Mouse (Mus musculus) mouse trophoblast stem cell (cell line): Measurements from ENCODE around the gene Armh4.

Source experiments
- in situ Hi-C, 2 experiments: fragments of 300-500 bp; cut with MseI, MboI; formaldehyde crosslinking; loops; 2 replicates in 1 of 2; 3 replicates in 1 of 2; pipeline ENCODE4 v1.15.1; 2025

The Armh4 gene

DNA sequence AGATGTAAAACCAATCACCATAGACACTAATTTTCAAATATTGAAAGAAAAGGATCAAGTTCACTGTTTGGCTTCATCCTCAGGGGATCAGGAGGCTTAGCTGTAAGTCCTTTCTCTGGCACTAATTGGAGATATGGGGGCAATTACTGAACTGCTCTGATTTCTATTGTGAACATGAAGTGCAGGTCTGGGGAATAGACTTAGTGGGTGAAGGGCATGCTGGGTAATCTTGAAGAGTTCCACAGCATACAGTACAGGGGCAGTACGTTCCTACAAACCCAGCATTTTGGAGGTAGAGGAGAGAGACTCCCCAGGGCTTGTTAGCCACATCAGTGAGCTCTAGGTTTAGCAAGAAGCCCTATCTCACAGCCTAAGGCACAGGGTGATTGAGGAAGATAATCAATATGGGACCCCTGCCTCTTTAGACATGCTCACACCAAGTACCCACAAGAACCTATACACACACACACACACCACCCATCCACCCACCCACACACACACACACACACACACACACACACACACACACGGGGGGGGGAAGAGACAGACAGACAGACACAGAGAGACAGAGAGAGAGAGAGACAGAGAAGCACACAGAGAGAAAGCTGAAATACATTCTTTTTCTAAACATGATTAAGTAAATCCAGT lies 44.6 kb downstream of the Armh4 start:
- in situ Hi-C loops, result loop anchor here (25.0 kb wide), 1 partner anchor 501 kb away; the partner anchor contains the start of gene ccdc198 (in 2 of the 2)

DNA sequence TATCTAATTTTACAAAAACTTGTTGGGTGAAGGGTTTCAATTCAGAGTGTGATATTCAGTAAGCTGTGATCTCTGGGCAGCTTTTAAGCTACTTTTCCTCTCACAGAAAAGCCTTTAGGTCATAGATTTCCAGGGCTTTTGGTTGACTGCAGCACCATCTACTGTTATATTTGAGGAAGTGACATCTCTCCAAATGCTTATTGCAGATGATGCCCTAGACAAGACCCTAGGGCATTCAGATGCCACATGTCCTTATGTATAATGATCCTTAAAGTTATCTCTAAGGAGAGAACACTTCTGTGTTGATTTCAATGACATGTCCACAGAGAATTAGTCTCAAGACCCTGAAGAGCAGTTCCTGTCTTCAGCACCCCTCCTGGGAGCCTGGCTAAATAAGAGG lies 49.2 kb downstream of the Armh4 start:
- in situ Hi-C loops, result loop anchor here (25.0 kb wide), 1 partner anchor 497 kb away; the partner anchor contains the start of gene ccdc198 (in 2 of the 2)

DNA sequence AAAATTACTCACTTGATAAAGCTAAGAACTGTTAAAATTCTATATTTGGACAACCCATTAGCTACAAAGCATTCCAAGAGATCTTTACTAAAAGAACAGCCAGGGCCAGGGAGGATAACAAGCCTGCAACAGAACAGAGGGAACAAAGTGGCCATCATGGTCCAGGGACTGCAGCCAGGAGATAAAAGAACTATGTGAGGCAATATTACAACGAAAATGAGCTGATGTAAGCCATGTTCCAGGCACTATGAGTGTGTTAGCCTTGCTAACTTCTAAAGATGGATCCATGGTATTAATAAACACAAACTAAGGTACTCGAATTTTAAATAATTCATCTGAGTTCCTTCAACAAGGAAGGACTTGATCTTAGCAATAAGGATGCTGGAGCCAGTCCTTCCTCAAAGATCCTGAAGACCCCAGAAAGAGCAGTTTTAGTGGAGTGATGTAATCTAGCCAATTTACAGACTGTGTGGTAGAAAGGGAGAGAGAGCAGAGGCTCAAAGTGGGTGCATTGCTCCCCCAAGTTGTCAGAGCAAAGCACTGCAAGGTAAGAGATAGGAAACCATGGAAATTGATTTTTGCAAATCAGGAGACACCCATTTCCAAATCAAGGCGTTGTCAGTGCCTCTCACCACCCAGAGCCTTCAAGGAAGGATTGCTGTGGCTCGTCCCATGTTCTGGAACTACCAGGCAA lies 59.7 kb downstream of the Armh4 start:
- in situ Hi-C loops, result no loop called here

DNA sequence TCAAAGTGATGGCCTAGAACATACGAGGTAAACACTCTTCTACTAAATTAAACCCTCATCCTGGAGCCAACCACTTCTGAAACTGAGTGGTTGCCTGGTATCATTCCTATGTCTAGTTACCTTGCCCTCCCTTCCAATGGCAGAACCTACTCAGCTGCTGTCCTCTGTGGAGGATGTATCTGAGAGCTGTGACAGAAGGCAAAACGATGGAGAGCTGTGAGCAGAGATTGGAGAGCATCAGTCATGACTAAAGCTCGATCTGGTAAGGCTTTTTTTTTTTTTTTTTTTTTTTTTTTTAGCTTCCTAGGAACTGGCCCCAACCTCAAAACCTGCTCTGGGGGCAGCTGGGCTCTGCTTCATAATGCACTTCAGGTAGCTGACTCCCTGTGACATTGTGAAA lies 60.4 kb downstream of the Armh4 start:
- in situ Hi-C loops, result no loop called here

- in situ Hi-C loops, result no loop called here
Observed at GRCm38 (mm10) chr14:49721281-49721680, 61.9 kb downstream of the Armh4 start.

DNA sequence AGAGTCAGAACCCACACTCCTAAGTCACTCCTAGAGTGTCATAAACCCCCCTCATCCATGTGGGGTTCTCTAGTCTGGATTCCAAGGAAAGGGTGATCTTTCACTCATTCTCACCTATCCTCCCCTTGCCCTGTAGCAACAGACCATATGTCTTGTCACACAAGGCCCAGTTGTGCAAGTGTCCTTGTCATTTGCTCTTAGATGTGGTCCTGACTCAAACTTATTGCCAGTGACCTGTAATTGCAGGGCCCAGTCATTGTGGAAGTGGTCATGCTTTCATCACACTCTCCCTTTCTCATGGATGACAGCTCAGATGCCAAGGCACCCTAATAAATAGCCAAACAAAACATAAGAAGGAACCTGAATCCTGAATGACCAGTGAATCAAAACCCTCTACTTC lies 63.5 kb downstream of the Armh4 start:
- in situ Hi-C loops, result no loop called here

DNA sequence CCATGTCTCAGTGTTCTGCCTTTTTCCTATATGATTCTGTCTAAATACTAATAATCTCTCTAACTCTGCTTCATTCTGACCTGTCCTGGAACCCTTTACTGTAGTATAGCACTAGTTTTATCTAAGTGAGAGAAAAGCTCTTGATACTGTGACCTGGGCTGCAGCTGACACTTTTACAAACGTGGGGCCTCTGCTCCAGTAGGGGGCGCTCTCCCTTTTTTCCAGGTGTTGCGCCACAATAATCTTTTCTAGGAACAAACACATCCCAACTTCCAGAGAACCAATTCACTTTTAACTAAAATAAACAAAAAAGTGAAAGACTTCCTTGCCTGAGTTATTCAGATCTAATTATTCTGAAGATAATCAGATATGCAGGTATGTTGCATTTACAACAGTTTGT lies 72.2 kb downstream of the Armh4 start:
- in situ Hi-C loops, result no loop called here

DNA sequence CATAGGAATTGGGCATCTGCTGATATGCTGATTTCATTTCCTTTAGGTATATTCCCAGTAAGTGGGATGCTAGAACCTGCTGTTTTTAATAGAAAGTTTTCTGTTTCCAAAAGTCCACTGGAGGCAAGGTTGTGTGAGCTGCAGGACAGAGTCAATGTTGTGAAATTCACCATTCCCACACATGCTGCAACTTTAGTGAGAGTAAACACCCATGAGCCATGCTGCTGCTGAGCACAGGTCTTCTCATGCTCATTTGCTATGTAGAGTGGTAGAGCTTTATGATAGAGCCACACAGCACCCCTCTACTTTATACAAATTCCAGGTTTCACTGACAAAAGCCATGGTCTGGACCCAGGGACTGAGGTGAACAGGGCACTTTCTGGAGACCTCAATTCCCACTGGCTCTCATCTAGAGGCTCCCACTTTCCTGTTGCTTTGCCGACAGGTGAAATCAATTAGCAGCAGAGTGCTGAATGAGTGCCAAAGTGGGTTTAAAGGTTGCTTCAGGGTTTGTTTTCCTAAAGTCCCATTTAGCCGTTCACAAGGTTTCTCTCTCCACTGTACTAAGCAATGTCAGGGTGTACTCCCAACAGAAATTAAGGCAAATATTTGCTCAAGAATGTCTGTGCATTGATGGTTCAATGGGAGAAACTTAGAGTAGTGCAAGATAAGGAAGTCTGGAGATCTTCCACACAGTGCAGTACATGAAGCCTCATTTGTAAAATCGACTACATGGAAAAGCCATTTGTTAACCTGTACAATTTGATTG lies 79.6 kb downstream of the Armh4 start:
- in situ Hi-C loops, result no loop called here

DNA sequence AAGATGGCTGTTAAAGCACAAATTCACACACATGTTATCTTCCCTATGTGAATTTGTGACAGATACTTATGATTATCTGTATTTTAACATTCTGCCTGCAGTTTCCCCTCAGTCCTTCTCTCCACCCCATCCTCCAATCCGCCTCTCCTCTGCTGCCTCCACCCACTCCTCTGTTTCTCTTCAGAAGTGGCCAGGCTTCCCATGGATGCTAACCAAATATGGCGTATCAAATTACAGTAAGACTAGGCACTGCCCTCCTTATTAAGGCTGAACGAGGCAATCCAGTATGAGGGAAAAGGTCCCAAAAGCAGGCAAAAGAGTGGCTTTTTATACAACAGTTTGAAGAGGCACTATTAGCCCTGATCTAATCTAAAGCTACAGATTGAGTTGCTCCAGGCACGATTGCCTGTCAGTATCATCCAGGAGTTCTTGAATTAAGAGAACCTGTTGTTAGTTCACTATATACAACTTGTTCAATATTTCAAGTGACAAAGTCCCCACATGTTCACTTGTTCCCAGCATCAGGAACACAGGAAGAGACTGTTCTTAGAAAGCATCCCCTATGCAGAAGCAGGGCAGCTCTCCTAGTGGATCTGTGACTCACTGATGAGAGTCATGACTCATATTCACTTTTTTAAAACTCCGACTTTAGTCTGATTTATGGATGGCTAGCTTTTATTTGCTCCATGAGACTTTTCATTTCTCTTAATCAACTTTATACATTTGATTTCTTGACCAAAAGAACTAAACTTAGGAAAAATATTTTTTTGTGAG lies 103.5 kb downstream of the Armh4 start:
- in situ Hi-C loops, result no loop called here

DNA sequence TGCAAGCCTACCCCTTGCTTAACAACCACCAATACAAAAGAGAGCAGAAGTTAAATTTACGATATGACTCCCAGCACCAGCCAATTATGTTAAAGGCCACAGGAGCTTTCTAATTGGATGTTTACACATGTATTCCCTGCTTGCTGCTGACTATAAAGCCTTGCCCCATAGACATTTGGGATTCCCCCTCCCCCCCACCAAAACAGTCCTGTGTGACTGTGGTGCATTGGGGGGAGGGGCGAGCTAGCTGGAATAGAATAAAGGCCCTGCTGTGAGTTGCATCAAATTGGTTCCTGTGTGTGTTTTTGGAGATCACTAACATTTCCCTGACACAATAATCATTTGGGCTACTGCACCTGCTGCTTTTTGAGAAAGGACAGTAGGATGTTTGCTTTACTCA lies 106.6 kb downstream of the Armh4 start:
- in situ Hi-C loops, result no loop called here

- in situ Hi-C loops, result no loop called here
Observed at GRCm38 (mm10) chr14:49660444-49660843, 122.7 kb downstream of the Armh4 start.

- in situ Hi-C loops, result no loop called here
Observed at GRCm38 (mm10) chr14:49649191-49649590, 134.0 kb downstream of the Armh4 start.

DNA sequence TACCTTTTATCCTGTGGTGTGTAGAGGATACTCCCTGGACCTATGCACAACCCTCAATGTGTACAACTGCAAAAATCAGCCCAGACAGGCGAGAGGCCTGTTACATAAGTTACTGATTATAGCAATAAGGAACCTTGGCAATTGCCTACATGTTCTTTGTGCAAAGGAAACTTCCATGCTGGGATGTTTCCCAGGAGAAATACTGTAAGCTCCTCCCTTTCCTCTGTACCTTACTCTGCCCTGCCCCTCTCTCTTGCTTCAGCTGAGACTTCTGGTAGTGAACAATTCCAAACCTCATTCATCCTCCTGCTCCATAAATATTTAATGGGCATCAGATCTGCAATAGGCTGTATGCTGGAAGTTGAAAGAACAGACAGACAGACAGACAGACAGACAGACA lies 145.8 kb downstream of the Armh4 start:
- in situ Hi-C loops, result no loop called here

DNA sequence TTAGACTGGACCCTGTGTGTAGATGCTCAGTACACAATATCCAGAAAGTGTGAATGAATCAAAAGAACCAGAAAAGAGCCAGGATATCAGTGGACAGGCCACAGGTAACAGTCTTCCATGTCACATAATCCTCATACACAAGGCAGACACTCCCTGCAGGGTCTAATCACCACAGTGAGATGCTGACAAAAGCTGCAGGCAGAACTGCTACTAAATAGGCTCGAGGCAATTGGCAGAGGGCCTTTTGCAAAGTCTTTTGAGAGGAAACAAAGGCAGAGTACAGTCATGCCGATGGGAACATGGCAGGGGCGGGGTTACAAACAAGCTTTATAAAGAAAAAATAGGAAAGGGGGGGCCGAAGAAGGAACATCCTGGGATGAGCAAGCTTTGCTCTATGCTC lies 157.1 kb downstream of the Armh4 start:
- in situ Hi-C loops, result no loop called here
